Mouse (Mus musculus) lung, embryonic 14.5 days (tissue): ENCODE results near the gene Cdkn2aip. TPM values are rescaled to one million over a fixed set of nuclear protein-coding genes. Genes with fewer than 3 reads are reported as not detected.
A peak's percentile ranks its signal among the peaks of the same experiment; 100 is the strongest.

Source experiments
- ATAC-seq: fragments of 200-750 bp; cut with Nextera tagmentation; 2 replicates; pipeline ENCODE4 v1.8.0; 2017; ENCODE audit warnings: mild to moderate bottlenecking, moderate TSS enrichment, moderate library complexity; ENCODE audit not compliant: insufficient read depth
- DNase-seq: peaks from one replicate; pipeline ENCODE4 v3.0.0-alpha.2; 2015
- H3K27ac ChIP-seq: fragments of 300-500 bp; sonication (generic); 2 replicates; pipeline ENCODE4 v1.5.1; 2014; ENCODE audit warnings: low read depth, mild to moderate bottlenecking, moderate library complexity
- H3K27me3 ChIP-seq: fragments of 300-500 bp; sonication (generic); 2 replicates; pipeline ENCODE4 v1.6.1; 2014; ENCODE audit warnings: low read length, control low read depth; ENCODE audit not compliant: insufficient read depth
- H3K36me3 ChIP-seq: fragments of 300-500 bp; sonication (generic); 2 replicates; pipeline ENCODE4 v1.6.1; 2014; ENCODE audit warnings: control low read depth; ENCODE audit not compliant: insufficient read depth
- H3K4me1 ChIP-seq: fragments of 300-500 bp; sonication (generic); 2 replicates; pipeline ENCODE4 v1.6.1; 2014; ENCODE audit warnings: antibody characterized with exemption, control low read depth; ENCODE audit not compliant: insufficient read depth
- H3K4me2 ChIP-seq: fragments of 300-500 bp; sonication (generic); 2 replicates; pipeline ENCODE4 v1.6.1; 2014; ENCODE audit warnings: mild to moderate bottlenecking
- H3K4me3 ChIP-seq: fragments of 300-500 bp; sonication (generic); 2 replicates; pipeline ENCODE4 v1.5.1; 2014; ENCODE audit warnings: low read depth, low read length
- H3K9ac ChIP-seq: fragments of 300-500 bp; sonication (generic); 2 replicates; pipeline ENCODE4 v1.6.1; 2014
- H3K9me3 ChIP-seq: fragments of 300-500 bp; sonication (generic); 2 replicates; pipeline ENCODE4 v1.6.1; 2016; ENCODE audit warnings: low read depth, low read length, control low read depth
- CTCF ChIP-seq: IDR thresholded peaks from 2 replicates; pipeline ENCODE4 v1.5.1; 2016; ENCODE audit warnings: antibody characterized with exemption, low read depth
- WGBS: fragments of 180-500 bp; shearing (Covaris S2); extraction: QIAGEN DNeasy Blood & Tissue Kit; methylation state at CpG from one replicate; pipeline ENCODE4 v1.1.7; 2014; 5-methylcytosine and 5-hydroxymethylcytosine counted together
- polyA plus RNA-seq: library from polyadenylated mRNA; unstranded; fragments of >200 nt; fragmentation: Nextera tagmentation; extraction: Ambion mirVana; gene quantifications from 2 replicates; pipeline ENCODE4 v1.2.1, GENCODE M21; 2014

Cdkn2aip gene
- polyA plus RNA-seq, 1 experiment from 2014 or later: 24.3 TPM

GRCm38 (mm10) chr8:47697696-47698095 is 16.0 kb downstream of the Cdkn2aip start:
- Histone ChIP-seq H3K36me3 (no peaks in the 10 kb centered on the region), H3K4me1 (no peaks in the 10 kb centered on the region), H3K9ac (no peak overlapping the region), H3K4me3 (no peak overlapping the region), H3K4me2 (no peak overlapping the region), H3K27me3 (no peaks in the 10 kb centered on the region), H3K9me3 (no peaks in the 10 kb centered on the region), H3K27ac (no peak overlapping the region)
- TF ChIP-seq CTCF: no peak
- no peak for ATAC-seq
- 43% methylated on average over 1 of the region's 1 CpGs for WGBS
- no peak for DNase-seq

DNA sequence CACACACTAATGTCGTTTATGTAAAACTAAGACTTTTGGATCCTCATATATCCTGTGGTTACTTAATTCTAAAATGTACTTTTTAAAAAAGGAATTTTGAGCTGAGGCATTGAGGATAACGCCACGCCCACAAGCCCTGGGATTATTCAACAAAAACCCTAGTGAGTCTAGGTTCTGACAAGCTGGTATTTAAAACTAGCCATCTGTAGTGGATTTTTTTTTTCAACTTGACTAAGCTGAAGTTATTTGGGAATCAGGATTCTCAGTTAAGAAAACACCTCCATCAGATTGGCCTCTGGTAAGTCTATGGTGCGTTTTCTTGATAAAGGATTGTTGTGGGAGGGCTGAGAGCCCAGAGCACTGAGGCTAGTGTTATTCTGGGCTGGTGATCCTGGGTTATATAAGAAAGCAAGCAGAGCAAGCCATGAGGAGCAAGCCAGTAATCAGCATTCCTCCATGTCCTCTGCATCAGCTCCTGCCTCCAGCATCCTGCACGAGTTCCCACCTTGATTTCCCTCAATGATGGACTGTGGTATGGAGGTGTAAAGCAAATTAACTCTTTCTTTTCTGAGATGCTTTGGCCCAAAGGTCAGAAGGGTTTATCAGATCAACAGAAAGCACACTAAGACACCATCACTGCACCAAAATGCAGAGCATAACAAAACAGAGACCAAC is 18.2 kb downstream of the Cdkn2aip start:
- Histone ChIP-seq H3K4me3 (no peak overlapping the region), H3K27ac (no peak overlapping the region), H3K36me3 (no peaks in the 10 kb centered on the region), H3K9ac (no peak overlapping the region), H3K27me3 (no peaks in the 10 kb centered on the region), H3K4me2 (no peak overlapping the region), H3K9me3 (no peaks in the 10 kb centered on the region), H3K4me1 (no peaks in the 10 kb centered on the region)
- no peak for DNase-seq
- WGBS: 74% methylated on average over 5 of the region's 5 CpGs
- TF ChIP-seq CTCF: no peak
- no peak for ATAC-seq

DNA sequence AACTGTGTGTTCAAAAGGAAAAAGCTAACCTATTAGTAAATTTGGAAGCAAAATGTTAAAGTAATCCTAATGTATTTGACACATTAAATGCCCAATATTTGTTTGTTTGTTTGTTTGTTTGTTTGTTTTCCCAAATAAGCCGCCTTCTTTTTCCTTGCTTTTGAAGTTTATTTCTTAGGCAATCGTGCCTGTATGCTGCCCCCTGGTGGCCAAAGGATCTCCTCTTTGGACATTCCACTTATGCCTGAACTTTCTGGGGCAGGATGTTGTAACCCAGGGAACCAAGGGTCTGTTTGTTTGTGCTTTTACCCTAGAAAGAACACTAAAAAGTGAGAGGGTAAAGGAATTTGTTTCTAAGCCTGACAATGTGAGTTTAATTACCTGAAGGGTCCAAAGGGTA is 20.6 kb downstream of the Cdkn2aip start:
- DNase-seq (peak; percentile 94), ATAC-seq (no peak)
- Histone ChIP-seq H3K4me1 (no peaks in the 10 kb centered on the region), H3K4me2 (no peak overlapping the region), H3K27ac (no peak overlapping the region), H3K36me3 (no peaks in the 10 kb centered on the region), H3K9ac (no peak overlapping the region), H3K4me3 (no peak overlapping the region), H3K9me3 (no peaks in the 10 kb centered on the region), H3K27me3 (no peaks in the 10 kb centered on the region)
- WGBS: 14% methylated on average over 2 of the region's 2 CpGs
- peak; percentile 87 for TF ChIP-seq CTCF

- 77% methylated on average over 10 of the region's 10 CpGs for WGBS
- H3K36me3 ChIP-seq: no peaks in the 10 kb centered on the region
Measured at GRCm38 (mm10) chr8:47691831-47692230, 21.9 kb downstream of the Cdkn2aip start.

GRCm38 (mm10) chr8:47691303-47691702 is 22.4 kb downstream of the Cdkn2aip start:
- Histone ChIP-seq H3K9me3 (no peaks in the 10 kb centered on the region), H3K27me3 (no peaks in the 10 kb centered on the region), H3K9ac (no peak overlapping the region), H3K4me2 (peak overlapping the region; percentile 51), H3K36me3 (no peaks in the 10 kb centered on the region), H3K27ac (no peak overlapping the region), H3K4me3 (no peak overlapping the region), H3K4me1 (no peaks in the 10 kb centered on the region)
- TF ChIP-seq CTCF: no peak
- DNase-seq: no peak
- 57% methylated on average over 7 of the region's 7 CpGs for WGBS
- no peak for ATAC-seq

More at GRCm38 (mm10) chr8:47691831-47692230, 21.9 kb downstream of the Cdkn2aip start:
- Histone ChIP-seq H3K27me3 (no peaks in the 10 kb centered on the region), H3K4me3 (no peak overlapping the region), H3K9ac (no peak overlapping the region), H3K4me2 (no peak overlapping the region), H3K27ac (no peak overlapping the region), H3K4me1 (no peaks in the 10 kb centered on the region), H3K9me3 (no peaks in the 10 kb centered on the region)
- ATAC-seq: no peak
- DNase-seq: no peak
- no peak for TF ChIP-seq CTCF

- Histone ChIP-seq H3K4me2 (peak overlapping the region; percentile 51), H3K27me3 (no peaks in the 10 kb centered on the region), H3K4me1 (no peaks in the 10 kb centered on the region), H3K36me3 (no peaks in the 10 kb centered on the region), H3K9me3 (no peaks in the 10 kb centered on the region), H3K4me3 (peak overlapping the region; percentile 24), H3K9ac (peak overlapping the region; percentile 13; the same call in 1 of the 2 replicates), H3K27ac (no peak overlapping the region)
- no peak for TF ChIP-seq CTCF
- WGBS: 8% methylated on average over 16 of the region's 16 CpGs
- DNase-seq (peak; percentile 47), ATAC-seq (no peak)
Measured at GRCm38 (mm10) chr8:47690674-47691078, 23.1 kb downstream of the Cdkn2aip start.

- WGBS: 55% methylated on average over 12 of the region's 12 CpGs
- Histone ChIP-seq H3K4me2 (no peak overlapping the region), H3K36me3 (no peaks in the 10 kb centered on the region), H3K9ac (no peak overlapping the region), H3K27me3 (no peaks in the 10 kb centered on the region), H3K4me3 (no peak overlapping the region), H3K9me3 (no peaks in the 10 kb centered on the region), H3K27ac (no peak overlapping the region), H3K4me1 (no peaks in the 10 kb centered on the region)
- TF ChIP-seq CTCF: peak; percentile 36; the same call in 1 of the 2 replicates
- ATAC-seq (no peak), DNase-seq (peak; percentile 66)
Measured at GRCm38 (mm10) chr8:47689704-47690326, 23.9 kb downstream of the Cdkn2aip start.
